Mouse (Mus musculus) liver, embryonic 14.5 days (tissue): ENCODE measurements around the gene Serinc5. TPM values are rescaled to one million over a fixed set of nuclear protein-coding genes. Genes with fewer than 3 reads are reported as not detected.

Experiments used
- ATAC-seq: fragments of 200-750 bp; cut with Nextera tagmentation; 2 replicates; pipeline ENCODE4 v1.8.0; 2017; ENCODE audit warnings: moderate number of reproducible peaks, mild to moderate bottlenecking, moderate library complexity; ENCODE audit not compliant: insufficient read depth
- DNase-seq, 3 experiments: peaks; one replicate each; pipeline ENCODE4 v3.0.0-alpha.2; 2012 to 2013; ENCODE audit warnings: low read depth in 3 of 3, low spot score in 3 of 3
- H3K27ac ChIP-seq: fragments of 300-500 bp; sonication (generic); 2 replicates; pipeline ENCODE4 v1.5.1; 2014; ENCODE audit warnings: moderate library complexity, mild to moderate bottlenecking, control low read depth, inconsistent platforms
- H3K27me3 ChIP-seq: fragments of 300-500 bp; sonication (generic); 2 replicates; pipeline ENCODE4 v1.6.1; 2014; ENCODE audit warnings: mild to moderate bottlenecking, low read length, moderate library complexity; ENCODE audit not compliant: control insufficient read depth, insufficient read depth
- H3K36me3 ChIP-seq: fragments of 300-500 bp; sonication (generic); replicated peaks from 2 replicates; pipeline ENCODE4 v1.6.1; 2014; ENCODE audit warnings: low read depth; ENCODE audit not compliant: control insufficient read depth, insufficient read depth
- H3K4me1 ChIP-seq, 2 experiments: fragments of 200-500 bp in 1 of 2; fragments of 300-500 bp in 1 of 2; sonication (generic) in 1 of 2; replicated peaks; 2 replicates each; pipeline ENCODE4 v1.6.1; 2012 to 2014; ENCODE audit warnings: antibody characterized with exemption in 1 of 2, inconsistent platforms in 1 of 2, low read length in 1 of 2; ENCODE audit not compliant: control insufficient read depth in 2 of 2, insufficient read depth in 2 of 2
- H3K4me2 ChIP-seq: fragments of 300-500 bp; sonication (generic); 2 replicates; pipeline ENCODE4 v1.6.1; 2014; ENCODE audit warnings: low read depth, mild to moderate bottlenecking, control low read depth, moderate library complexity
- H3K4me3 ChIP-seq, 2 experiments: fragments of 200-500 bp in 1 of 2; fragments of 300-500 bp in 1 of 2; sonication (generic) in 1 of 2; 2 replicates each; pipeline ENCODE4 v1.5.1; 2012 to 2014; ENCODE audit warnings: low read depth in 2 of 2, low read length in 2 of 2, mild to moderate bottlenecking in 2 of 2, control low read depth in 1 of 2, inconsistent platforms in 1 of 2, moderate library complexity in 1 of 2; ENCODE audit not compliant: insufficient read depth in 1 of 2
- H3K9ac ChIP-seq: fragments of 300-500 bp; sonication (generic); replicated peaks from 2 replicates; pipeline ENCODE4 v1.6.1; 2014; ENCODE audit warnings: mild to moderate bottlenecking, control low read depth, moderate library complexity
- H3K9me3 ChIP-seq: fragments of 300-500 bp; sonication (generic); 2 replicates; pipeline ENCODE4 v1.6.1; 2016; ENCODE audit warnings: low read length, mixed read lengths; ENCODE audit not compliant: control insufficient read depth
- CTCF ChIP-seq: IDR thresholded peaks from 2 replicates; pipeline ENCODE4 v1.5.1; 2016; ENCODE audit warnings: antibody characterized with exemption, low read depth, control low read depth
- EP300 ChIP-seq: IDR thresholded peaks from 2 replicates; pipeline ENCODE4 v1.6.1; 2016; ENCODE audit warnings: antibody characterized with exemption, low read depth
- WGBS: fragments of 180-500 bp; shearing (Covaris S2); extraction: QIAGEN DNeasy Blood & Tissue Kit; methylation state at CpG from one replicate; pipeline ENCODE4 v1.1.7; 2014; ENCODE audit not compliant: insufficient replicate concordance; 5-methylcytosine and 5-hydroxymethylcytosine counted together
- polyA plus RNA-seq, 2 experiments: library from polyadenylated mRNA; depleted of rRNA in 1 of 2; stranded (reverse) in 1 of 2; unstranded in 1 of 2; fragments of >200 nt; fragmentation: Nextera tagmentation in 1 of 2; extraction: Ambion mirVana in 1 of 2; gene quantifications; 2 replicates each; pipeline versions ENCODE4 v1.2.1 to v1.2.3; 2012 to 2014

Serinc5 gene
- polyA plus RNA-seq, 2 experiments, result 14.2 to 17.9 TPM

GRCm38 (mm10) chr13:92649111-92649510 lies 38.2 kb downstream of the Serinc5 start:
- H3K4me2 ChIP-seq, result no peak overlapping the region
- no peaks in the 10 kb centered on the region for H3K27me3 ChIP-seq
- H3K36me3 ChIP-seq, result no peaks in the 10 kb centered on the region; the same call in 1 of the 2 replicates
- ATAC-seq (no peak), DNase-seq (no peak)
- no peak overlapping the region for H3K4me3 ChIP-seq
- H3K9me3 ChIP-seq, result no peaks in the 10 kb centered on the region
- WGBS, result 81% methylated on average over 10 of the region's 10 CpGs
- no peak overlapping the region for H3K9ac ChIP-seq
- H3K4me1 ChIP-seq, result peaks cover 5 to 19% of the 10 kb centered on the region in 2 experiments; a peak in 3 of 4 replicates
- TF ChIP-seq EP300 (no peak), CTCF (no peak)
- no peak overlapping the region for H3K27ac ChIP-seq

GRCm38 (mm10) chr13:92650956-92651355 lies 40.1 kb downstream of the Serinc5 start:
- ATAC-seq, result peak; percentile 73
- TF ChIP-seq EP300 (no peak), CTCF (no peak)

DNA sequence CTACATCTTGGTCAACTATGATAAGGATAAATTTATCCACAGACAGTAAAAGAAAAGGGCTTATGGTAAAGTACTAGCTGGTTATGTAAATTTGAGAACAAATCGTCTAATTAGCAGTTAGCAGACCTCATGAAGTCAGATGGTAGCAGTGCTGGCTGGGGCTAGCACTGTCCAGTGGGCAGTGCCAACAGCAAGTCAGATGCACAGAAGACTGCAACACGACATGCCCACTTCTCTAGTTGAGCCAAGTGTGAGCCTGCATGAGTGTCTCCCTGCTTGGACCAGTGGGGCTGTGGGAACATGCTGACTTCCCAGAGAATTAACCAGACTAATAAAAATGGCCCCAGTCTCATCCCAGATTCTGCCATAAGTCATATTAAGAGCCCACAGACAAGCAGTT lies 41.6 kb downstream of the Serinc5 start:
- no peak overlapping the region for H3K4me2 ChIP-seq
- H3K4me3 ChIP-seq, result no peak overlapping the region
- 70% methylated on average over 2 of the region's 2 CpGs for WGBS
- H3K27me3 ChIP-seq, result no peaks in the 10 kb centered on the region
- H3K4me1 ChIP-seq, result peaks cover 5 to 19% of the 10 kb centered on the region in 2 experiments; a peak in 3 of 4 replicates
- no peaks in the 10 kb centered on the region for H3K9me3 ChIP-seq
- DNase-seq (no peak), ATAC-seq (no peak)
- H3K27ac ChIP-seq, result no peak overlapping the region
- TF ChIP-seq EP300 (no peak), CTCF (no peak)
- H3K9ac ChIP-seq, result no peak overlapping the region
- no peaks in the 10 kb centered on the region; the same call in 1 of the 2 replicates for H3K36me3 ChIP-seq

More at GRCm38 (mm10) chr13:92650956-92651355, 40.1 kb downstream of the Serinc5 start:
- no peak overlapping the region for H3K4me3 ChIP-seq
- H3K27ac ChIP-seq, result no peak overlapping the region
- no peak overlapping the region for H3K4me2 ChIP-seq
- no peaks in the 10 kb centered on the region; the same call in 1 of the 2 replicates for H3K36me3 ChIP-seq
- 51% methylated on average over 2 of the region's 2 CpGs for WGBS
- peaks cover 5 to 19% of the 10 kb centered on the region in 2 experiments; a peak in 3 of 4 replicates for H3K4me1 ChIP-seq
- H3K9me3 ChIP-seq, result no peaks in the 10 kb centered on the region
- no peak overlapping the region for H3K9ac ChIP-seq
- no peaks in the 10 kb centered on the region for H3K27me3 ChIP-seq
- peak; percentile 18 to 30 (median 19) for DNase-seq

- no peaks in the 10 kb centered on the region for H3K27me3 ChIP-seq
- no peaks in the 10 kb centered on the region; the same call in 1 of the 2 replicates for H3K36me3 ChIP-seq
- H3K27ac ChIP-seq, result no peak overlapping the region
- TF ChIP-seq EP300, result no peak
- no peak for TF ChIP-seq CTCF
- H3K9me3 ChIP-seq, result no peaks in the 10 kb centered on the region
- no peak for ATAC-seq
- 52% methylated on average over 5 of the region's 5 CpGs for WGBS
- no peak for DNase-seq
- no peak overlapping the region for H3K4me3 ChIP-seq
- H3K4me2 ChIP-seq, result no peak overlapping the region
- peaks cover 5 to 19% of the 10 kb centered on the region in 2 experiments; a peak in 3 of 4 replicates for H3K4me1 ChIP-seq
- H3K9ac ChIP-seq, result no peak overlapping the region
Measured at GRCm38 (mm10) chr13:92653283-92653682, 42.4 kb downstream of the Serinc5 start.

DNA sequence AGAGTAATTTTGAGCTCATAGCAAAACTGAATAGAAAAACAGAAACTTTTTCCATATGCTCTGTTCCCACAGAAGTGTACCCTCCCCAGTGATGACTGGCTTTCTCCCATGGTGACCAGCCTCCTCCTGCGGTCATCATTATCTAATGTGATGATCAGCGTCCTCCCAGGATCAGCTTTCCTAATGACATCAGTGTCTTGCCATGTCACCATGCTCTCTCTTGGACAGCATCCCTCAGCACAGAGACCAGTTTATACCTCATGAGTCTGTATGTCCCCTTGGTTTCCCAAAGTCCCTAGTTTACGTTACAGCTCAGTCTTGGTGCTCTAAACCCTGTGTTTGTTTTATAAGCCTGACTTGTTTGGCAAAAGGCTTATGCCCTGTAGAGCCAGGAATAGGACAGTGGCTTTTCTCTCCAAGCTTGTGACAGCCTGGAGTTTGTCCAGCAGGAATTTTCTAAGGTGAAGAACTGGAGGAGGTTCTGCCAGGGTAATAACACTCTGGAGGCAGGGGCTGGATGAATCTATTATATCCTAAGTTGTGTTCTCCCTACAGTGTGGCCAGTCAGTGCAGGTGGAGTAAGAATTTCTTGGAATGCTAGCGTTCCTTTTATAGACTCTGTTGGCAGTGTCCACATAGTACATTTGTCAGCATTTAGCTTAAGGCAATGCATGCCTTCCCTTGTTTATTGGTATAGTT lies 46.1 kb downstream of the Serinc5 start:
- Histone ChIP-seq H3K4me2 (no peak overlapping the region), H3K4me1 (peaks cover 0 to 10% of the 10 kb centered on the region in 2 experiments), H3K9ac (no peak overlapping the region), H3K4me3 (no peak overlapping the region), H3K27ac (no peak overlapping the region), H3K36me3 (peaks cover 11% of the 10 kb centered on the region), H3K27me3 (no peaks in the 10 kb centered on the region), H3K9me3 (no peaks in the 10 kb centered on the region)
- 73% methylated on average over 4 of the region's 4 CpGs for WGBS
- TF ChIP-seq EP300 (no peak), CTCF (no peak)
- DNase-seq, result no peak
- ATAC-seq, result no peak
